Mouse (Mus musculus) T-helper 17 cell (primary cell): ENCODE results near the gene Slc7a8.

ENCODE experiments used
- in situ Hi-C, 2 experiments: fragments of 300-600 bp; cut with MboI, MseI; formaldehyde crosslinking; loops; 1 replicate in 1 of 2; 2 replicates in 1 of 2; pipeline ENCODE4 v1.15.1; 2025; ENCODE audit warnings: high pct_unique_total_duplicates in 2 of 2

Gene Slc7a8

DNA sequence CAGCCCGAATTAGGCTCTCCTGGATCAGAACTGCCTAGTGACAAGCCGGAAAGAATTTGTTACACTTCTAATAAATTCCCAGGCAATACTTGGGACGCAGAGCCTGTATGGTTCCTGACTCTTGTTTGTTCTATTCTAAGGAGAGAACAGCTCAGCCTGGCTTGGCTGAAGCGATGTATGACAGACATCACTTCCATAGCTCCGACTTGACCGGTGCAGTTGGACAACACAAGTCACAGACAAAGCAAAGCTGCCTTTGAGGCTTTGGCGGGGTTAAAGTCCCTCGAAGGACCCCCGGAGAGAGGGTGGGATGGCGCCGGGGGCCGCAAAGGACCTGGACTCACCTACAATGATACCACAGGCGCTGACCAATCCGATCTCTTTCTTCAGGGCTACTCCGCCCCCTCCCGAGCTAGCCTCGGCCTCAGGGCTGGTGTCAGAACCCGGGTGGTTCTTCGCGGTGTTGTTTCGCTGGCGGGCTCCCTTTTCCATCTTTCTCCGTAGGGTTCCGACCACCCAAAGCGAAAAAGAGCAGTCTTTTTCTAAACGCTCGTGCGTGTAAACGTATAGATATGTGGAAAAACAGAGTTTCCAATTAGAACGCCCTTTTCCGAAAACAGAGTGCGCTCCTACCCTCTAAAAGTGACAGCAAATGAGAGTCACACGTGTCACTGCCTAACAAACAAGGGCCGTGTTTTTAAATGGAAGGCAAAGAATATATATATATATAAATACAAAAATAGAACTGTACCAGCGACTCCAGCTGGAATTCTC, 723 bp downstream of the Slc7a8 start:
- in situ Hi-C loops, result no loop called here

DNA sequence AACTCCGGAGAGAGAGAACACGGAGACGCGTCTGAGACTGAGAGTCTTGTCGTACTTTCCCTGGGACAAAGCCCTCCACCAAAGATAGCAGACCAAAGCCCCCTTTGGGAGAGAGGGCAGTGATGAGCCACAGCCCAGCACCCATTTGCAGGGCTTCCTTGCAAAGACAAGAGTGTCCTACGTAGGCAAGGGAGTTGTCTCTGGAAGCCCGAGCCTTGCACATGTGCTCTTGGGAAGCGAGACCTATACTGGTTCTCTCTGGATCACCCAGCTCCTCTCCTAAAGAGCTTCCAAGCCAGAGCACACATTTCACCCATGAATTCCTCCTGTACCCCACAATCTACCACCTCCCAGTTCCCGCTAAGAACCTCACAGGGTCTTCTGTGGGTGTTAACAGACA, 1.7 kb downstream of the Slc7a8 start:
- in situ Hi-C loops, result no loop called here

GRCm38 (mm10) chr14:54777893-54778292, 3.9 kb downstream of the Slc7a8 start:
- in situ Hi-C loops, result no loop called here

DNA sequence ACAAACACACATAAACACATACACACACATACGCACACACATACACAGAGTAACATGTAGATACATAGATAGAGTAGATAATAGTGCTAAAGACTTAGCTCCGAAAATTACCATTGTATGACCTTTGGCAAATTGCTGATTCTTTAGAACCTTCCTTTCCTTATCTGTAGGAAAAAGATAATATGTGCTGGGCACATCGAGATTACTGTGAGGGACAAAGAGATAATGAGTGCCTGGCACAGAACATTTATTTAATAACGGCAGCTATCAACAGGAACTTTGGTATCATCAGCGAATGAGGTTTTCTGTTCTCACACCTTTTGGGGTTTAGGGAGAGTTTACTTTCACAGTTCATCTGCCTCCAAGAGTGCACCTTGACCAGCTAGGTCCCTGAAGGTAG, 5.0 kb downstream of the Slc7a8 start:
- in situ Hi-C loops, result no loop called here

GRCm38 (mm10) chr14:54775534-54776041, 6.2 kb downstream of the Slc7a8 start:
- in situ Hi-C loops, result no loop called here

DNA sequence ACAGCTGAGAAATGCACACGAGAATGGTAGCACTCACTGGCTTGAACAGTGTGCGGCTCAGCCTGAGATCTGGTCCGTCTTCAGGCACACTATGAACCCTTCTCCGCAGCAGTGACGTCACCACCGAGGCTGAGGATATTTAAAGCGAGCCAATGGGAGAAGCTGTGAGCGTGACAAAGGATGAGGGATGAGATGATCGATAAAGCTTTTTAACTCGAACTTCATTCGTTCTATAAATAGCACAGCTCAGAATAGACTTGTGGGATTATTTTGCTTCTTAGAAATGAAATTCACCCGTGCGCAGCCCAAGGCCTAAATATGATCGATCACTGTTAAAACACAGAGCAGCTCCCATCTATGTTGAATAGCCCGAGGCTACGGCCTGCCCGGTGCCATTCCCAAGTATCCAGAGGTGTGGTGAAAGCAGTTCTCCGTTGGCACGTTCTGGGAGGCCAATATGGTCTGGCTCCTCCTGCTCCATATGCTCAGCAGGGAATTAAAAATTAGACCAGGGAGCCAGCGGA, 9.4 kb downstream of the Slc7a8 start:
- in situ Hi-C loops, result loop anchor here in 1 of 2 experiments (25.0 kb wide), 1 partner anchor 1640 kb away; the partner anchor contains the start of gene Rnf17

- in situ Hi-C loops, result loop anchor here in 1 of 2 experiments (25.0 kb wide), 1 partner anchor 1642 kb away; the partner anchor contains the start of gene Rnf17
Observed at GRCm38 (mm10) chr14:54770373-54770772, 11.4 kb downstream of the Slc7a8 start.

- in situ Hi-C loops, result loop anchor here in 1 of 2 experiments (25.0 kb wide), 1 partner anchor 1643 kb away; the partner anchor contains the start of gene Rnf17
Observed at GRCm38 (mm10) chr14:54769068-54769425, 12.7 kb downstream of the Slc7a8 start.

GRCm38 (mm10) chr14:54768314-54769067, 13.3 kb downstream of the Slc7a8 start:
- in situ Hi-C loops, result loop anchor here in 1 of 2 experiments (25.0 kb wide), 1 partner anchor 1644 kb away; the partner anchor contains the start of gene Rnf17

DNA sequence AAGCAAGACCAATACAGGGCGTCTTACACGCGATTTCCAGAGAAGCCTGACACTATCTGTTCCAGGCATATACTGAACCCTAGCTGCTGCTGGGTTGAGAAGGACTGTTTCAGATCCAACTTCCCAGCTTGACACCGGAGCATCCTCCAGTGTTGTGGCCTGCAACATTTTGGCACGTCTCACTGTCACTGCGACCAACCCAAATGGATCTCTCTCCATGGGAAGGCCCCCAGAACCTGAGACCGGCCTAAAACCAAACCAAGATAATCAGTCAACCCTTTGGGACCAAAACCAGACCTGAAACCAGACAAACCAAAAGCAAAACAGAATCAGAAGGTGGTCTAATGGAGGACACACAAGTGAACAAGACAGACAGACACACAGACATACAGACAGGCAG, 14.8 kb downstream of the Slc7a8 start:
- in situ Hi-C loops, result loop anchor here in 1 of 2 experiments (25.0 kb wide), 1 partner anchor 1645 kb away; the partner anchor contains the start of gene Rnf17

GRCm38 (mm10) chr14:54756382-54756781, 25.4 kb downstream of the Slc7a8 start:
- in situ Hi-C loops, result loop anchor here in 1 of 2 experiments (25.0 kb wide), 1 partner anchor 1656 kb away; the partner anchor contains the start of gene Rnf17

GRCm38 (mm10) chr14:54754602-54755018, 27.1 kb downstream of the Slc7a8 start:
- in situ Hi-C loops, result loop anchor here in 1 of 2 experiments (25.0 kb wide), 1 partner anchor 1658 kb away; the partner anchor contains the start of gene Rnf17

- in situ Hi-C loops, result loop anchor here in 1 of 2 experiments (25.0 kb wide), 1 partner anchor 1658 kb away; the partner anchor contains the start of gene Rnf17
Observed at GRCm38 (mm10) chr14:54753986-54754601, 27.7 kb downstream of the Slc7a8 start.

- in situ Hi-C loops, result loop anchor here in 1 of 2 experiments (25.0 kb wide), 1 partner anchor 1659 kb away; the partner anchor contains the start of gene Rnf17
Observed at GRCm38 (mm10) chr14:54752938-54753337, 28.8 kb downstream of the Slc7a8 start.

DNA sequence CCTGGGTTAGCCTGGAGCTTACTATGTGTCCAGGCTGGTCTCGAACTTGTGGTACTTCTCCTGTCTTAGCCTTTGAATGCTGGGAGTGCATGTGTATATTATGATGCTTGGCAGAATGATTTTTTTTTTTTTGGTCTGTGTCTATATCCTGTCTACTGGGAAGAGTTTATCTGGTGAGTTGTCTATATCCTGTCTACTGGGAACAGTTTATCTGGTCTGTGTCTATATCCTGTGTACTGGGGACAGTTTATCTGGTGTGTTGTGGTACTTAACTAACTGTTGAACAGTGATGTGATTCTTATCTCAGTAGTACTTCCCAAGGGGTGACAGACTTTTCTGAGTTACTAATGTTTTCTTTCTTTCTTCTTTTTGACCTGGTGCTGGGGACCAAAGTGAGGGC, 30.0 kb downstream of the Slc7a8 start:
- in situ Hi-C loops, result loop anchor here in 1 of 2 experiments (25.0 kb wide), 1 partner anchor 1661 kb away; the partner anchor contains the start of gene Rnf17

GRCm38 (mm10) chr14:54749238-54749637, 32.5 kb downstream of the Slc7a8 start:
- in situ Hi-C loops, result no loop called here

- in situ Hi-C loops, result no loop called here
Observed at GRCm38 (mm10) chr14:54747942-54748917, 33.5 kb downstream of the Slc7a8 start.

GRCm38 (mm10) chr14:54746038-54746437, 35.7 kb downstream of the Slc7a8 start:
- in situ Hi-C loops, result no loop called here

DNA sequence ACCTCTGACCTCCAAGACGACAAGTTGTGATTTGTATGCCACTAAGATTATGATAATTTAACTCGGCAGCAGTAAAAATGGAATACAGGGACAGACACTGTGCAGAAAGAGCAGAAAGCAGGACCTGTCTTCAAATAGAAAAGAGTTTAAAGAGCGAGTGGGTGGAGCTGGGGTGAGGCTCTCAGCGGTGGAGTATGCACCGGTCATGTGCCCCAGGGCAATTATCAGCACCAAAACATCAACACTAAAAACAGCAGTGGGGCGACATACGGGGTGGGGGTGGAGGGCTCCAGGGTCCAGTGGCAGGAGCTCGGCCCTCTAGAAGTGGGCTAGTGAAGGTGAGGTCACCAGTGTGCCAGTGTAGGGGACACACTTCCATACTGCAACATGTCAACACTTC, 37.3 kb downstream of the Slc7a8 start:
- in situ Hi-C loops, result no loop called here

GRCm38 (mm10) chr14:54742375-54742774, 39.4 kb downstream of the Slc7a8 start:
- in situ Hi-C loops, result no loop called here
